Mouse (Mus musculus) liver, postnatal 0 days (tissue): ENCODE results near the gene Rbms3.

Experiments used
- CTCF ChIP-seq: sonication (generic); IDR thresholded peaks from 2 replicates; pipeline ENCODE4 v1.5.1; 2016; ENCODE audit warnings: antibody characterized with exemption, low read depth
- EP300 ChIP-seq: IDR thresholded peaks from 2 replicates; pipeline ENCODE4 v1.6.1; 2016; ENCODE audit warnings: antibody characterized with exemption, low read depth, mild to moderate bottlenecking

- no peak for TF ChIP-seq EP300
- no peak for TF ChIP-seq CTCF
Observed at GRCm38 (mm10) chr9:117596162-117596561, 33.6 kb downstream of the Rbms3 start.
